Mouse (Mus musculus) intestine, embryonic 16.5 days (tissue): ENCODE data around the gene Gucd1. TPM values are rescaled to one million over a fixed set of nuclear protein-coding genes. Genes with fewer than 3 reads are reported as not detected.
"Not testable (repeated sequence)": the region's sequence is repeated elsewhere in the genome, so short reads cannot be mapped to it uniquely, and the experiment has no call there.

Source experiments
- ATAC-seq: fragments of 200-750 bp; cut with Nextera tagmentation; 2 replicates; pipeline ENCODE4 v1.8.0; 2017; ENCODE audit warnings: moderate TSS enrichment, moderate library complexity
- H3K27ac ChIP-seq: fragments of 300-500 bp; sonication (generic); 2 replicates; pipeline ENCODE4 v1.5.1; 2014; ENCODE audit warnings: mild to moderate bottlenecking, low read length
- H3K27me3 ChIP-seq: fragments of 300-500 bp; sonication (generic); replicated peaks from 2 replicates; pipeline ENCODE4 v1.6.1; 2014; ENCODE audit warnings: low read length, control low read depth, mixed read lengths; ENCODE audit not compliant: control insufficient read depth, insufficient read depth
- H3K36me3 ChIP-seq: fragments of 300-500 bp; sonication (generic); 2 replicates; pipeline ENCODE4 v1.6.1; 2014; ENCODE audit warnings: low read length, control low read depth; ENCODE audit not compliant: control insufficient read depth, insufficient read depth
- H3K4me1 ChIP-seq: fragments of 300-500 bp; sonication (generic); 2 replicates; pipeline ENCODE4 v1.6.1; 2014; ENCODE audit warnings: low read length, control low read depth, mixed read lengths; ENCODE audit not compliant: control insufficient read depth, insufficient read depth
- H3K4me2 ChIP-seq: fragments of 300-500 bp; sonication (generic); 2 replicates; pipeline ENCODE4 v1.6.1; 2014; ENCODE audit warnings: low read depth, low read length, control low read depth
- H3K4me3 ChIP-seq: fragments of 300-500 bp; sonication (generic); 2 replicates; pipeline ENCODE4 v1.5.1; 2014; ENCODE audit warnings: mild to moderate bottlenecking, low read length
- H3K9ac ChIP-seq: fragments of 300-500 bp; sonication (generic); 2 replicates; pipeline ENCODE4 v1.6.1; 2014; ENCODE audit warnings: low read depth, low read length
- H3K9me3 ChIP-seq: fragments of 300-500 bp; sonication (generic); 2 replicates; pipeline ENCODE4 v1.6.1; 2016; ENCODE audit warnings: low read length, control low read depth; ENCODE audit not compliant: control insufficient read depth
- WGBS: fragments of 180-500 bp; shearing (Covaris S2); extraction: QIAGEN DNeasy Blood & Tissue Kit; methylation state at CpG from one replicate; pipeline ENCODE4 v1.1.7; 2014; 5-methylcytosine and 5-hydroxymethylcytosine counted together
- polyA plus RNA-seq: library from polyadenylated mRNA; unstranded; fragments of >200 nt; fragmentation: Nextera tagmentation; extraction: Ambion mirVana; gene quantifications from 2 replicates; pipeline ENCODE4 v1.2.1, GENCODE M21; 2015

The Gucd1 gene
- polyA plus RNA-seq, 1 experiment from 2014 or later, result 55.5 TPM

- 47% methylated on average over 9 of the region's 9 CpGs for WGBS
- Histone ChIP-seq H3K27me3 (no peaks in the 10 kb centered on the region), H3K9me3 (no peaks in the 10 kb centered on the region), H3K27ac (no peak overlapping the region), H3K4me2 (no peak overlapping the region), H3K36me3 (no peaks in the 10 kb centered on the region), H3K9ac (no peak overlapping the region), H3K4me3 (no peak overlapping the region), H3K4me1 (no peaks in the 10 kb centered on the region)
- ATAC-seq, result peak; percentile 50; the same call in 1 of the 2 replicates
Measured at GRCm38 (mm10) chr10:75486086-75486979, 31.4 kb downstream of the Gucd1 start.

- Histone ChIP-seq H3K4me1 (no peaks in the 10 kb centered on the region), H3K36me3 (no peaks in the 10 kb centered on the region), H3K4me3 (no peak overlapping the region), H3K27me3 (no peaks in the 10 kb centered on the region), H3K4me2 (no peak overlapping the region), H3K27ac (no peak overlapping the region), H3K9ac (no peak overlapping the region), H3K9me3 (no peaks in the 10 kb centered on the region)
- WGBS, result 47% methylated on average over 6 of the region's 6 CpGs
- ATAC-seq, result no peak
Measured at GRCm38 (mm10) chr10:75484767-75485166, 33.0 kb downstream of the Gucd1 start.

- Histone ChIP-seq H3K27ac (no peak overlapping the region), H3K9me3 (no peaks in the 10 kb centered on the region), H3K36me3 (no peaks in the 10 kb centered on the region), H3K27me3 (no peaks in the 10 kb centered on the region), H3K4me1 (no peaks in the 10 kb centered on the region), H3K4me3 (no peak overlapping the region), H3K9ac (no peak overlapping the region), H3K4me2 (no peak overlapping the region)
- no peak for ATAC-seq
- 89% methylated on average over 6 of the region's 6 CpGs for WGBS
Measured at GRCm38 (mm10) chr10:75484066-75484465, 33.7 kb downstream of the Gucd1 start.

- no peak for ATAC-seq
- no peak overlapping the region for H3K27ac ChIP-seq
- 86% methylated on average over 11 of the region's 11 CpGs for WGBS
- H3K4me2 ChIP-seq, result no peak overlapping the region
- H3K4me1 ChIP-seq, result no peaks in the 10 kb centered on the region
- H3K4me3 ChIP-seq, result no peak overlapping the region
- H3K9ac ChIP-seq, result no peak overlapping the region
- H3K27me3 ChIP-seq, result no peaks in the 10 kb centered on the region
- H3K36me3 ChIP-seq, result no peaks in the 10 kb centered on the region
- no peaks in the 10 kb centered on the region for H3K9me3 ChIP-seq
Measured at GRCm38 (mm10) chr10:75482919-75483483, 34.8 kb downstream of the Gucd1 start.

- Histone ChIP-seq H3K9me3 (no peaks in the 10 kb centered on the region), H3K36me3 (no peaks in the 10 kb centered on the region), H3K4me3 (no peak overlapping the region), H3K4me2 (no peak overlapping the region), H3K4me1 (no peaks in the 10 kb centered on the region), H3K9ac (no peak overlapping the region), H3K27ac (no peak overlapping the region), H3K27me3 (no peaks in the 10 kb centered on the region)
- WGBS, result 76% methylated on average over 5 of the region's 5 CpGs
- ATAC-seq, result no peak
Measured at GRCm38 (mm10) chr10:75482271-75482670, 35.5 kb downstream of the Gucd1 start.

- Histone ChIP-seq H3K27me3 (no peaks in the 10 kb centered on the region), H3K4me2 (no peak overlapping the region), H3K4me1 (no peaks in the 10 kb centered on the region), H3K9me3 (no peaks in the 10 kb centered on the region), H3K9ac (no peak overlapping the region), H3K27ac (no peak overlapping the region), H3K4me3 (no peak overlapping the region), H3K36me3 (no peaks in the 10 kb centered on the region)
- ATAC-seq, result no peak
- WGBS, result 76% methylated on average over 4 of the region's 4 CpGs
Measured at GRCm38 (mm10) chr10:75481703-75482102, 36.1 kb downstream of the Gucd1 start.

- H3K9ac ChIP-seq, result no peak overlapping the region
- 82% methylated on average over 2 of the region's 2 CpGs for WGBS
- ATAC-seq, result no peak
- no peaks in the 10 kb centered on the region for H3K27me3 ChIP-seq
- H3K4me2 ChIP-seq, result no peak overlapping the region
- H3K27ac ChIP-seq, result no peak overlapping the region
- no peaks in the 10 kb centered on the region for H3K4me1 ChIP-seq
- no peaks in the 10 kb centered on the region for H3K9me3 ChIP-seq
- H3K4me3 ChIP-seq, result no peak overlapping the region
- H3K36me3 ChIP-seq, result no peaks in the 10 kb centered on the region
Measured at GRCm38 (mm10) chr10:75479955-75480354, 37.8 kb downstream of the Gucd1 start.

GRCm38 (mm10) chr10:75477034-75477433 lies 40.7 kb downstream of the Gucd1 start:
- Histone ChIP-seq H3K27ac (no peak overlapping the region), H3K9me3 (no peaks in the 10 kb centered on the region), H3K4me2 (no peak overlapping the region), H3K27me3 (no peaks in the 10 kb centered on the region), H3K4me3 (no peak overlapping the region), H3K36me3 (no peaks in the 10 kb centered on the region), H3K4me1 (0 out of 2 replicates have a peak, but pooled peaks cover 3% of the 10 kb centered on the region), H3K9ac (no peak overlapping the region)
- no peak for ATAC-seq
- 66% methylated on average over 9 of the region's 9 CpGs for WGBS

- not testable (repeated sequence) for ATAC-seq, H3K27ac ChIP-seq, H3K27me3 ChIP-seq, H3K4me1 ChIP-seq, H3K9me3 ChIP-seq, H3K4me2 ChIP-seq, H3K4me3 ChIP-seq, H3K36me3 ChIP-seq, H3K9ac ChIP-seq
- 31% methylated on average over 4 of the region's 6 CpGs for WGBS
Measured at GRCm38 (mm10) chr10:75475139-75475850, 42.5 kb downstream of the Gucd1 start.
